Mouse (Mus musculus): ENCODE data around the gene Sys1.

DNA sequence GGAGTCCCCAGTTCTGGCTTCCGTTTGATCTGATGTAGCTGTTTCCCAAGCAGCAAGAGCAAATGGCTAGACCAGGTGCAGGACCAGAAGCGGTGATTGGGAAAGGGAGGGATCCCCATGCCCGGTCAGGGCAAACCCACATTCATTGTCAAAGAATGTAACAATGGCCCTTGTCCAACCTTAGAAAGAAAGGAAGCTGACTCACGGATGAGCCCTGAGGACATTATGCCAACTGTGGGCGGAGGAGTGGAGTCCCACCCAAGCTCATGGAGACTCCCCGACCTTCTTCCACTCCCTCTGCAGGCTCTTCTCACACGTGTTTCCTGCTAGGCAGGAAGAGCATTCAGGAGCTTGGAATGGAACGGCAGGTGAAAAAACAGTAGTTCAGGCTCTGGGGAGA, 56.6 kb downstream of the Sys1 start:
- TF ChIP-seq BHLHE40 (IDR thresholded peaks at IDR 0.05; ENCODE audit: borderline replicate concordance, low read depth, low read length): no peak
- no peak for TF ChIP-seq GATA1 (IDR thresholded peaks at IDR 0.05; ENCODE audit: low read depth, low read length)
- no peak for TF ChIP-seq ZC3H11A (IDR thresholded peaks at IDR 0.05; ENCODE audit: low read depth, low read length)
- no peak for TF ChIP-seq POLR2A (IDR thresholded peaks at IDR 0.05; ENCODE audit: control insufficient read depth in 1 of 2, insufficient read depth in 1 of 2, low read depth in 1 of 2, low read length in 2 of 2, poor library complexity in 1 of 2)
- TF ChIP-seq MYC (IDR thresholded peaks at IDR 0.05; ENCODE audit: low read depth, low read length): no peak
- TF ChIP-seq SIN3A (IDR thresholded peaks at IDR 0.05; ENCODE audit: low read length): no peak
- no peak for TF ChIP-seq E2F4 (IDR thresholded peaks at IDR 0.05; ENCODE audit: borderline replicate concordance, low read depth, low read length)
